Mouse (Mus musculus): ENCODE measurements around the gene Srd5a2. TPM values are rescaled to one million over a fixed set of nuclear protein-coding genes. Genes with fewer than 3 reads are reported as not detected.

Gene Srd5a2
- polyA plus RNA-seq, 1 experiment from 2014 or later: not detected

GRCm38 (mm10) chr17:73972648-73973047 is 75.1 kb downstream of the Srd5a2 start:
- no peak for ATAC-seq (ENCODE audit: low FRiP score)
- WGBS: 92% methylated on average over 11 of the region's 11 CpGs

GRCm38 (mm10) chr17:73971291-73971690 is 76.4 kb downstream of the Srd5a2 start:
- H3K9ac ChIP-seq: no peak overlapping the region
- H3K4me2 ChIP-seq (replicated peaks): no peak overlapping the region
- H3K9me3 ChIP-seq (replicated peaks): no peaks in the 10 kb centered on the region
- no peak overlapping the region for H3K4me3 ChIP-seq
- H3K27ac ChIP-seq: no peak overlapping the region
- ATAC-seq (ENCODE audit: low FRiP score): no peak
- H3K4me1 ChIP-seq: no peaks in the 10 kb centered on the region
- H3K36me3 ChIP-seq: no peaks in the 10 kb centered on the region
- WGBS: 78% methylated on average over 4 of the region's 4 CpGs
- no peaks in the 10 kb centered on the region for H3K27me3 ChIP-seq

More at GRCm38 (mm10) chr17:73972648-73973047, 75.1 kb downstream of the Srd5a2 start:
- H3K27me3 ChIP-seq: no peaks in the 10 kb centered on the region
- H3K9me3 ChIP-seq (replicated peaks): no peaks in the 10 kb centered on the region
- no peak overlapping the region for H3K27ac ChIP-seq
- no peak overlapping the region for H3K9ac ChIP-seq
- no peaks in the 10 kb centered on the region for H3K36me3 ChIP-seq
- no peak overlapping the region for H3K4me3 ChIP-seq
- H3K4me2 ChIP-seq (replicated peaks): no peak overlapping the region
- H3K4me1 ChIP-seq: no peaks in the 10 kb centered on the region

GRCm38 (mm10) chr17:73970361-73971027 is 77.2 kb downstream of the Srd5a2 start:
- 75% methylated on average over 3 of the region's 3 CpGs for WGBS
- ATAC-seq (ENCODE audit: low FRiP score): no peak
- Histone ChIP-seq H3K27ac (no peak overlapping the region), H3K9me3 (replicated peaks) (no peaks in the 10 kb centered on the region), H3K4me3 (no peak overlapping the region), H3K9ac (no peak overlapping the region), H3K36me3 (no peaks in the 10 kb centered on the region), H3K4me2 (replicated peaks) (no peak overlapping the region), H3K27me3 (no peaks in the 10 kb centered on the region), H3K4me1 (no peaks in the 10 kb centered on the region)

Other genes with a start within 250 kb of the Srd5a2 start
- gene Ehd3, start 243.8 kb downstream of the Srd5a2 start, polyA plus RNA-seq (2016; fragmentation: Nextera tagmentation; extraction: Ambion mirVana): 9.1 and 11.6 TPM in 2 replicates
- 0.18 and 0.31 TPM in 2 replicates for gene Xdh, start 97.7 kb downstream of the Srd5a2 start, polyA plus RNA-seq (2016; fragmentation: Nextera tagmentation; extraction: Ambion mirVana)
- gene Memo1, start 247.6 kb upstream of the Srd5a2 start, polyA plus RNA-seq (2016; fragmentation: Nextera tagmentation; extraction: Ambion mirVana): 68.5 and 69.2 TPM in 2 replicates